Mouse (Mus musculus) brain, embryonic 14.5 days (tissue): ENCODE measurements around the gene Ublcp1.

Experiments
- CTCF ChIP-seq: fragments of 200-500 bp; IDR thresholded peaks from 2 replicates; pipeline ENCODE4 v1.5.1; 2012; ENCODE audit warnings: inconsistent platforms, mild to moderate bottlenecking, moderate library complexity, borderline replicate concordance; ENCODE audit not compliant: insufficient read depth, insufficient read length; ENCODE audit errors: extremely low read depth
- POLR2A ChIP-seq: fragments of 200-500 bp; IDR thresholded peaks from 2 replicates; pipeline ENCODE4 v1.6.1; 2012; ENCODE audit warnings: mild to moderate bottlenecking, inconsistent platforms, borderline replicate concordance; ENCODE audit not compliant: poor library complexity, insufficient read depth, insufficient read length, severe bottlenecking; ENCODE audit errors: extremely low read depth

DNA sequence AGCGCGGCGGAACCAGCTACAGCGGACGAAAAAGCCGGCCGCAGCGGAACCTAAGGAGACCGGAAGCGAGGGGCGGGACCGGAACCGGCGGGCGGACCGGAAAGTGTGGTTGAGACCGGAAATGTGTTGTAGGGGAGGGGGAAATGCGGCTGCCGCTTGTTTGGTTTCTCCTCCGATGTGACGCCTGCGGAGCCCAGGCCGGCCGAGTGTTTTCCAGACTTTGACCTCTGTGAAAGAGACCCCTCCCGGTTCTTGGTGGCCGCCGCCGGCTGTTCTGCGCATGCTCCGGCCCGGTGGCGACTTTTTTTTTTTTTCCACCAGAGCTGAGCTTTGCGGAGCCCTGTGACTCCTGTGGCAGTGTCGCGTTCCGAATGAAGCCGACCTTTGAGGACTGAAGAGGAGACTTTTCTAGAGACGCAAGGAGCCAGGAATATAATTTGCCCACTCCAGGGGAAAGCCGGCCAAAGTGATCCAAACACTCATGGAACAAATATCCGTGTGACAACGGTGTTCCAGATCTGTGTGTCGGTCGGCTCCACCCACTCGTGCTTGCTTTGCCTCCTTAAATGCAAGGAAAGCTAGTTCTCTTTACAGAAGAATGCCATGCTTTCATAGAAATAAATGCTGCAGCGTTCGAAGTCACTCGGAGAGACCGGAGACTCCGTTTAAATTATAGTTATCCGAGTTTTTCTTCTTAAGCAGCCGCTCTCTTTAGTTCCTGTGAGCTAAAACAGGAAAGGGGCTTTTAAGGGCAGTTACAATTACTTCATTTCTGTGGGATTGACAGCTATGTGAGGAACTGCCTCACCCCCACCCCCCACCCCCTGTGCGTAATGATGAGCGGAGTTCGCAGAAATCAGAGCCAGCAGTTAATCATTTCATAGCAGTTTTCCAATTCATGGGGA is at the start of gene Ublcp1:
- TF ChIP-seq CTCF (no peak), POLR2A (peak; percentile 46; the same call in 1 of the 2 replicates)
